Mouse (Mus musculus): ENCODE data around the gene Mkrn2os. TPM values are rescaled to one million over a fixed set of nuclear protein-coding genes. Genes with fewer than 3 reads are reported as not detected.
"Not testable (repeated sequence)": the region's sequence is repeated elsewhere in the genome, so short reads cannot be mapped to it uniquely, and the experiment has no call there.

The Mkrn2os gene
- under 1 TPM in 1 of 2 experiments, not detected in 1; 0.11 TPM for total RNA-seq (2021)
- long read RNA-seq, experiment 1, result 0 reads
- long read RNA-seq, experiment 2, result 0 reads

- no peak for DNase-seq (ENCODE audit: low spot score)
Measured at GRCm38 (mm10) chr6:115592458-115592857, at the start of gene Mkrn2os. TSS of gene Mkrn2os (minus strand) at chr6:115592576.

DNA sequence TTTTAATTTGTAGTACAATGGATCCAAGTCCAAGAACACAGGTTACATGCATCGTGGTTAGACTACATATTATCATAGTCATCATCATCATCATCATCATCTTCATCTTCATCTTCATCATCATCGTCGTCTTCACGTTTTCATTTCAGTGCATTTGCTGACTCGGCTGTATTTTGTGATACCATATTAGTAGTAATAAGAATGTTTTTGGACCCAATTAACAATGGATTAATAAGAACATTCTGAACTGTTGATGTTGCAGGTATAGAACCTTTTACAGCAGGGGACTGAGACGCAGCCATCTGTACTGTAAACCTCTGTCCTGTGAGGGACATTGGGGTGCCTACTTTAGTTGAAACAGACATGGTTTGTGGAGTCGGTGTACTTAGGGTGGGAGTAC is 45.8 kb upstream of the Mkrn2os start:
- DNase-seq (ENCODE audit: low spot score), result not testable (repeated sequence)

GRCm38 (mm10) chr6:115634015-115634414 is 41.6 kb upstream of the Mkrn2os start:
- DNase-seq (ENCODE audit: low spot score), result peak; percentile 35

GRCm38 (mm10) chr6:115631056-115631795 is 38.9 kb upstream of the Mkrn2os start:
- DNase-seq (ENCODE audit: low spot score), result no peak

- DNase-seq (ENCODE audit: low spot score), result peak; percentile 63
Measured at GRCm38 (mm10) chr6:115626121-115626520, 33.7 kb upstream of the Mkrn2os start.

GRCm38 (mm10) chr6:115620942-115621341 is 28.6 kb upstream of the Mkrn2os start:
- DNase-seq (ENCODE audit: low spot score), result no peak

DNA sequence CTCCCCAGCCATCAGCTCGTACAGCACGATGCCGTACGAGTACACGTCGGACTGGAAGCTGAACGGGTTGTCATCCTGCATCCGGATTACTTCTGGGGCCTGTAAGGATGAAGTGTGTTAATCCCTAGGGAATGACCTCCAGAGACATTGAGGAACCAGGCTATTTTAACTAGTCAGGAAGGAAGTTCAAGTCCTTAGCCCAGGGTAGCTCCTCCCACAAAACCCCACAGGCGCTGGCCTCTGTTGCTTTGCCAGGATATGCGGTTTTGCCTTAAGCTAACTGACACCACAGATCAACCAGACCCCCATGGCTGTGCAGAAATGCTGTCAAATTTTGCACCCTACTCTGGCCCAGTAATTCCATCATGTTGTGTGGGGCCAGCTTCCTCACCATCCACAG is 27.4 kb upstream of the Mkrn2os start:
- no peak for DNase-seq (ENCODE audit: low spot score)

- DNase-seq (ENCODE audit: low spot score), result no peak
Measured at GRCm38 (mm10) chr6:115615983-115616382, 23.6 kb upstream of the Mkrn2os start.

DNA sequence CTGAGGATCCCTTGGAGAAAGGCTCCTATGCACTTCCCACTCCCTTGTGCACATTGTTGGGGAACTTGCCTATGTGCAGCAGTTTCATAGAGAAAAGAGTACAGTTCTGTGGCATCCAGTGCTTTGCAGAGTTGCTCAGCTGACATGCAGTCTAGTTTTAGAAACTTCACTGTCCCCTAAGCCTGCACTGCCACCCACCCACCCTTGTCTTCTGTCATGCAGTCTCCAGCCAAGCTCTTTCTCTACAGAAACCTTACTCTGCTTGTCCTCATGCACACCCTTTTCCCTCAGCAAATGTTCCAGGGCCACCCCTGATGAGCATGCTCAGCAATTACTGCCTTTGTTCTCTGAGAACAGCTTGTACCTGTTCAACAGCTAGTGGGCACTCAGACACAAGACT is 21.4 kb upstream of the Mkrn2os start:
- no peak for DNase-seq (ENCODE audit: low spot score)

DNA sequence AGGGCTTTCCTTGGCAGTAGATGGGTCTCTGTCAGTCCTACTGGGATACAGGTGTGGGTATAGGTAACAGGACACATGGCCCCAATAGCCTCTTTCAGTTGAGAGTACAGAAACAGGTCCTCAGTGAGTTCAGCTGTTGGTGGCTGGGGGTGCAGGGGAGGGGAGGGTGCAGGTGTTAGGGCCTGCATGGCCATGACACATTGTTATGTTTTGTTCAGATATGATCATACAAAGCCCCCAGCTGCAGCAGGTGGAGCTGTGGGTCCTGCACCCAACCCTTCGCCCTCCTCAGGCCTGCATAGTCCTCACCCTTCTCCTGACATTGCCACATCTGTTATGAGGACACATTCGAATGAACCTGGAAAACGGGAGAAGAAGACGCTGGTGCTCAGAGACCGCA is 17.9 kb upstream of the Mkrn2os start:
- DNase-seq (ENCODE audit: low spot score), result no peak

- DNase-seq (ENCODE audit: low spot score), result no peak
Measured at GRCm38 (mm10) chr6:115609121-115609520, 16.7 kb upstream of the Mkrn2os start.

- no peak for DNase-seq (ENCODE audit: low spot score)
Measured at GRCm38 (mm10) chr6:115607429-115607828, 15.1 kb upstream of the Mkrn2os start.

GRCm38 (mm10) chr6:115606461-115606860 is 14.1 kb upstream of the Mkrn2os start:
- no peak for DNase-seq (ENCODE audit: low spot score)

DNA sequence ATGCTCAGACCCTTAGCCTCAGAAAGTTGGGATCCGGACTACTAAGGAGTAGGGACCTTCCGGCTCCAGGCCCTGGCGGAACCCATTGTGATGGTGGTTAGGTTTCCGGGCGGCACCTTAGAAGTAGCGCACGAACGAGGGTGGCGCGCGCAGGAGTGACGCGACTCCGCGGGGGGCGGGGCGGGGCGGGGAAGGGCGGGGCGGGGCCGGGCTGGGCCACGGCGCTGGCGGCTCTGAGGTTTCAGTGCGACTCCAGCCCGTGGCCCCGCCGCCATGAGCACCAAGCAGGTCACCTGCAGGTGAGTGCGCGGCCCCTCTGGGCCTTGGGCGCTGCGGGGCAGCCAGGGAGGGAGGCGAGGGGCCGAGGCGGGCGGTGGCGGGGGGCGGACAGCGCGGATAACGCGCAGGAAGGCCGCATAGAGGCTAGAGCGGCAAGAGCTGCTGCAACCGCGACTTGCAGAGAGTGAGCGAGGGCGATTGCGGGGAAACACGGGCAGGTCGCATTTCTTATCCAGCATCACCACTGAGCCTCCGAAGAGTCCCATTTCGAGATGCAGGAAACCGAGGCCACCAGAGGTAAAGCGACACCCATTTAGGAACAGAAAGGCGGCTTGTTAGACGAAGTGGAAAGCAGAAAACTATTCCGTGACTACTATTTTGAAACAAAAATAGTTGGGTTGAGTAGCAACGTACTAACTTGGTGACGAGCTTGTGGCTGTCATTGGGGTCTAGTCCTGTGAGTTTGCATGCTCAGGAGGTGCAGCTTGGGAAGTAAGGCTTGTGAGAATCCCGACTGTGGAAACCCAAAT is 9.5 kb upstream of the Mkrn2os start, which contains the start of gene Mkrn2:
Mkrn2 (plus strand) TSS at position 188 of the 809 bp plus-strand sequence.
- DNase-seq (ENCODE audit: low spot score), result peak; percentile 85

DNA sequence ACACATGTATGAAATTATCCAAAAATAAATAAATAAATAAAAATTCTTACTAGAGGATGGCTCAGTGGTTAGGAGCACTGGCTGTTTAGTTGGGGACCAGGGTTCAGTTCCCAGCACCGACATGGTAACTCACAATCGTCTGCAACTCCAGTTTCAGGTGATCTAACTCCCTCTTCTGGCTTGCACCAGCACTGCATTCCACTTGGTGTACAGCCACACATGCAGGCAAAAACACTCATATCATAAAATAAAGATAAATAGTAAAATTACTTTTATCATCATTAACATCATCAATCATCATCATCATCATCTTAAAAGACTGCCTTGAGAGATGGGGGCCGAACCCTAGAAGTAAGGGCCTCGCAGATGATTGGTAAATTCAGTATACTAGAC is 8.9 kb upstream of the Mkrn2os start:
- no peak for DNase-seq (ENCODE audit: low spot score)

DNA sequence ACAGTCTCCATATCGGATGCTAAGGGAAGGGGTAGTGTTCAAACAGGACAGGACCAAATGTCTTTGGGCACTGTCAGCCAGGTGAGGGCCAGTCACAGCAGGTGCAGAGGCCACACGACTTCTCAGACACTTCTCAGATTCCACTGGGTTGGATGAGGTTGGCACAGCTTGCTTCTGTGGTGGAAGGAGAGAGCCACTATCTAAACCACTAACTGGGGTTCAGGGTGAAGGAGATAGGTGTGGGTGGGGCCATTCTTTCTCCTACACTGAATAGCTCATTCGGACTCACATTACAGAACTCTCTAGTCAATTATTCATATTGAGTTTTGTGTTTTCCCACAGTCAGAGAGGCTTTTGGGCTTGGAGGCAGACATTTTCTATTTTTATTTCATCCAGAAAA is 3.3 kb upstream of the Mkrn2os start:
- no peak for DNase-seq (ENCODE audit: low spot score)

DNA sequence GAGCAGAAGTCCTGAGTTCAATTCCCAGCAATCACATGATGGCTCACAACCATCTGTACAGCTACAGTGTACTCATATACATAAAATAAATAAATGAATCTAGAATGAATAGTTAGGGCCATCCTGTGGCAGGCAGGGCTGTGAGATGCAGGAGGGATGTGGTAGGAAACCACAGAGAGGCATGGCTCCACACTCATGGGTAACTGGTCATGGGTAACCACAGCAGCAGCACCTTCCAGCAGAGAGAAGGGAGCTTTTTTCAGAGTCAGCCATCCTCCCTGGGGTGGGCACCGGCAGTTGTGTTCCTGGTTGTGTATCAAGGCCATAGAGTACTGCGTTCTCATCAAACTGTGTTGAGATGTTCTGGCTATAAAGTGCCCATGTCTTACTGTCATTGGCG is 2.1 kb upstream of the Mkrn2os start:
- DNase-seq (ENCODE audit: low spot score), result no peak

DNA sequence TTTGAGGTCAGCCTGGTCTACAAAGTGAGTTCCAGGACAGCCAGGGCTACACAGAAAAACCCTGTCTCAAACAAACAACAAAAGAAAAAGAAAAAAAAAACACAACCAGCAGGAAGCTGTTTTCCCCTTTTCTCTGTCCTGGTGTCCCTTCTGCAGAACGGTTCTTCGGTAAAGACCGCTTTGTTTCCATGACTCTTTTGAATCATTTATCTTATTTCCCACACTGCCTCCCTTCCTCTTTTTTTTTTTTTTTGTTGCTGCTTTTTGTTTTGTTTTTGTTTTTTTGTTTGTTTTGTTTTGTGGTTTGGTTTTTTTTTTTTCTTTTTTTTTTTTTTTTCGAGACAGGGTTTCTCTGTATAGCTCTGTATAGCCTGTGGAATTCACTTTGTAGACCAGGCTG is 876 bp upstream of the Mkrn2os start:
- DNase-seq (ENCODE audit: low spot score), result no peak

- no peak for DNase-seq (ENCODE audit: low spot score)
Measured at GRCm38 (mm10) chr6:115591692-115592359, 550 bp downstream of the Mkrn2os start.

DNA sequence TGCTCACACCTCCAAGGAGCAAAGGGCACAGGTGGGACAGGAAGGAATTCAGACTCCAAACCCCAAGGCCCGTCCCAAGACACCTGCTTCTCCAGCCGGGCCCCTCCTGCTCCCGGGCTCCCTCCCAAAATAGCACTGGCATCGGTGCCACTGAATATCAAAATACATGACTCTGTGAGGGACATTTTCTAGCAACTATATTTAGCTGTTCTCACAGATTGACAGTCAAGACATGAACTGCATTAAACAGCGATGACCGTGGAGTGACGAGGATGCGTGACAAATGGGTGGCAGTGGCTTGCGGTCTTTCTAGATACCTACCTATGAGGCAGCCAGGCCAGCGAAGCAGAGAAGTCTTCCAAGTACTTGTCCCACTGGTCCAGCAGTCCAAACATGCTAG is 6.1 kb downstream of the Mkrn2os start:
- peak; percentile 80 for DNase-seq (ENCODE audit: low spot score)

DNA sequence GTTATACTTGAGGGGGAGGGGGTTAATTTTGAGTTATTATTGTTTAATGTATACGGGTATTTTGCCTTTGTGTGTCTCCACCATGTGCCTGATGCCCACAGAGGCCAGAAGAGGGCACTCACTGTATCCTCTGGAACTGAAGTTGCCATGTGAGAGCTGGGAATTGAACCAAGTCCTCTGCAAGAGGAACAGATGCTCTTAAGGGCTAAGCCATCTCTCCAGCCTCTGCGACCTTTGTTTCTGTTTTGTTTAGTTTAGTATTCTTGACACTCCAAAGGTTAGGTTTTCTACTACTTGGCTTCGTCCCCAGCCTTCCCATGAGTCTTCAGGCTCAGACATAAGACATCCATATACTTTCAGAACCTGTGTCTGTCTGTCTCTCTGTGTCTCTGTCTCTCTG is 8.2 kb downstream of the Mkrn2os start:
- no peak for DNase-seq (ENCODE audit: low spot score)

All from gastrocnemius, adult 18-20 months (tissue).